Mouse (Mus musculus): ENCODE results near the gene Nrde2. TPM values are rescaled to one million over a fixed set of nuclear protein-coding genes. Genes with fewer than 3 reads are reported as not detected.
A peak's percentile ranks its signal among the peaks of the same experiment; 100 is the strongest.
"Not testable (repeated sequence)": the region's sequence is repeated elsewhere in the genome, so short reads cannot be mapped to it uniquely, and the experiment has no call there.

Nrde2 gene
- polyA plus RNA-seq, 1 experiment = 19.0 TPM

DNA sequence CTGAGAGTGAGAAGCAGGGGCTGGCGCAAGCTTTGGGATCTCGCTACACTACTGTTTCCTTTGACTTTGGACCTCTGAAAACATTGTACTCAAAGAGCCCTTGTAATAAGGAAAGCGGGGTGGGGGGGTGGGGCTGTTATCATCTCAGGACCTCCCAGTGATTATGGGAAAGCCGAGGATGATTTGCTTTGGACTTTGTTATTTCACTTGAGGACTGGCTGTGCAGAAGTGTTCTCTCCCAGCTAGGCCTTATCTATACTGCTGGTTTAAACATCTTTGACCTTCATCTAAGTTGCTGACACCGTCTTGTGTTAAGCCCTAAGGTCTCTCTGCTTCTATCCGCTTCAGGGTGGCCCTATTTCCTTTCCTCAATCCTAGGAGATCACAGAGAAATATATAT is 31.3 kb upstream of the Nrde2 start:
- no peaks in the 10 kb centered on the region for H3K27me3 ChIP-seq (ENCODE audit: control insufficient read depth, insufficient read depth, low read length)
- DNase-seq = no peak
- peaks cover 2% of the 10 kb centered on the region; the same call in 1 of the 2 replicates for H3K4me1 ChIP-seq (replicated peaks; ENCODE audit: control insufficient read depth, insufficient read depth, low read length)
- 97% methylated on average over 6 of the region's 6 CpGs for WGBS
- H3K27ac ChIP-seq (ENCODE audit: control insufficient read depth, insufficient read depth, low read length) = no peak overlapping the region
- no peak overlapping the region for H3K4me3 ChIP-seq (ENCODE audit: control insufficient read depth, insufficient read depth, low read length)
- TF ChIP-seq CTCF (IDR thresholded peaks at IDR 0.05; ENCODE audit: borderline replicate concordance, control insufficient read depth, extremely low read depth, insufficient read depth, low read length, poor library complexity) (no peak), POLR2A (IDR thresholded peaks at IDR 0.05; ENCODE audit: control insufficient read depth, extremely low read depth, insufficient read depth, low read length, poor library complexity) (no peak)
- H3K36me3 ChIP-seq (ENCODE audit: control insufficient read depth, insufficient read depth, low read length) = no peaks in the 10 kb centered on the region

DNA sequence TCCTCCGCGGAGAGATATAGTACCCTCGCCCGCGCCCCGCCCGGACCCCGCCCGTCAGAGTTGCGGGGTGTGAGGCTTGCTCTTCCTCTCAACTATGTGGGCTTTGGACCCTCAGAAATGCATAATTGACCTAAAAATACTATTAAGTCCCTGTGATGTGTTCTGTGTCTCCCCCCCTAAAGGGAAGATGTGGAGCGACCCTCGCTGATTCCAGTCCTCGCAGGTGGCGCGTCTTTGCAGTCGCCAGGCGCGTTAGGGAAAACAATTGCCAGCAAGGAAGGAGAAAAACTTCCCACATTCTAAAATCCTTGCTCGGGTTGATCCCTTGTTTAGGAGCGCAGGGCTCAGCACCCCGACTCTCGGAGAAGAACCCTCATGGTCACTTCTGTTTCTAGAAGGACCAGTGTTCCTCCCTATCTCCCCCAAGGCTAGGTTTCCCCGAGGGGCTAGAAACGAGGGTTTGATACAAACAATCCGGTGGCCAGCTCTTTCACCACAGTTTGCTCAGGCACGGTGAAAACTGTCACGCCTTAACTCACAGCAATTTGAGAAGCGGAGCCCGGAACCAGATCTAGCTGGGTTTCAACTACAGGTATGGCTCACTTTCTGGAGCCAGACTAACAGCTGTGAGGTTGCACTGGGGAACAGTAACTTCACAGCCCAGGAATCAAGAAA is 28.4 kb upstream of the Nrde2 start:
- no peaks in the 10 kb centered on the region for H3K36me3 ChIP-seq (ENCODE audit: control insufficient read depth, insufficient read depth, low read length)
- TF ChIP-seq CTCF (IDR thresholded peaks at IDR 0.05; ENCODE audit: borderline replicate concordance, control insufficient read depth, extremely low read depth, insufficient read depth, low read length, poor library complexity) (no peak), POLR2A (IDR thresholded peaks at IDR 0.05; ENCODE audit: control insufficient read depth, extremely low read depth, insufficient read depth, low read length, poor library complexity) (no peak)
- 2% methylated on average over 29 of the region's 29 CpGs for WGBS
- H3K27ac ChIP-seq (ENCODE audit: control insufficient read depth, insufficient read depth, low read length) = peak overlapping the region; percentile 44
- peak overlapping the region; percentile 51 for H3K4me3 ChIP-seq (ENCODE audit: control insufficient read depth, insufficient read depth, low read length)
- no peaks in the 10 kb centered on the region for H3K27me3 ChIP-seq (ENCODE audit: control insufficient read depth, insufficient read depth, low read length)
- H3K4me1 ChIP-seq (replicated peaks; ENCODE audit: control insufficient read depth, insufficient read depth, low read length) = peaks cover 2% of the 10 kb centered on the region; the same call in 1 of the 2 replicates
- DNase-seq = peak; percentile 43

DNA sequence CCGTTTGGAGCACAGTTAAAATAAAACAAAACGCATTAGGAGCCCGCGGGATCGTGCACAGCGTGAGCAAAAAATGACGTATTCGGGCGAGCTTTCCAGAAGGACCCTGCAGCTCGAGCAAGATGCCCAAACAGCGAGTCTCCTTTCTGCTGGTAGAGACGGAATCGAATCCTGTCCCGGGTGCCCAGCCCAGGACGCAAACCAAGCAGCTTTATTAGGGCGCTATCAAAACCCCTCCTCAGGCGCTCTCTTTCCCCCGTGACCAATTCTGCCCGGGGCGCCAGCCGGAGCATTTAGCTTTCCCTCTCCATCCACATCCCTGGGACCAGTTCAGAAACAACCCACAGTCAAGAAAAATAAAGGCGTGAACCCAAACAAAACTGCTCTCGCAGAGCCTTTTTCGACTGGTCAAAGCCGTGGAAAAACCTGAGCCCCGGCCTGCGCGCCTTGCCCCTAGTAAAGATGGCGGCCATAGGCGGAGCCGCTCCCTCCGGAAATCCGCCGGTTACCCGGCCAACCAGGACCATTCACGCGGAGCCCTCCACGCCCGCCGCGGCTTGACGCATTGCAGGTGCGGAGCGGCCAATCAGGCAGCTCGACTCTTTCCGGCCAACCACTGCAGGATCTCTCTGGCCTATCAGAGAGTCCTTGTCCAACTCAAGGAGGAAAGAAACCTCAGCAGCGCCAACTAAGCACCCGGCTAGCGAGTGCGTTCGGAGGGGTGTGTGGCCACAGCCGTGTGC is 27.7 kb upstream of the Nrde2 start:
- under 1% methylated on average over 52 of the region's 52 CpGs for WGBS
- H3K27me3 ChIP-seq (ENCODE audit: control insufficient read depth, insufficient read depth, low read length) = no peaks in the 10 kb centered on the region
- peaks cover 2% of the 10 kb centered on the region; the same call in 1 of the 2 replicates for H3K4me1 ChIP-seq (replicated peaks; ENCODE audit: control insufficient read depth, insufficient read depth, low read length)
- peak; percentile 78 for TF ChIP-seq POLR2A (IDR thresholded peaks at IDR 0.05; ENCODE audit: control insufficient read depth, extremely low read depth, insufficient read depth, low read length, poor library complexity)
- peak; percentile 53; the same call in 1 of the 2 replicates for TF ChIP-seq CTCF (IDR thresholded peaks at IDR 0.05; ENCODE audit: borderline replicate concordance, control insufficient read depth, extremely low read depth, insufficient read depth, low read length, poor library complexity)
- no peaks in the 10 kb centered on the region for H3K36me3 ChIP-seq (ENCODE audit: control insufficient read depth, insufficient read depth, low read length)
- DNase-seq = peak; percentile 97
- peak overlapping the region; percentile 88 for H3K4me3 ChIP-seq (ENCODE audit: control insufficient read depth, insufficient read depth, low read length)
- H3K27ac ChIP-seq (ENCODE audit: control insufficient read depth, insufficient read depth, low read length) = peak overlapping the region; percentile 78

GRCm38 (mm10) chr12:100186376-100186775 is 26.9 kb upstream of the Nrde2 start:
- DNase-seq = no peak
- Histone ChIP-seq H3K27me3 (ENCODE audit: control insufficient read depth, insufficient read depth, low read length) (no peaks in the 10 kb centered on the region), H3K4me3 (ENCODE audit: control insufficient read depth, insufficient read depth, low read length) (no peak overlapping the region), H3K36me3 (ENCODE audit: control insufficient read depth, insufficient read depth, low read length) (no peaks in the 10 kb centered on the region), H3K27ac (ENCODE audit: control insufficient read depth, insufficient read depth, low read length) (no peak overlapping the region), H3K4me1 (replicated peaks; ENCODE audit: control insufficient read depth, insufficient read depth, low read length) (peaks cover 2% of the 10 kb centered on the region; the same call in 1 of the 2 replicates)
- TF ChIP-seq CTCF (IDR thresholded peaks at IDR 0.05; ENCODE audit: borderline replicate concordance, control insufficient read depth, extremely low read depth, insufficient read depth, low read length, poor library complexity) (no peak), POLR2A (IDR thresholded peaks at IDR 0.05; ENCODE audit: control insufficient read depth, extremely low read depth, insufficient read depth, low read length, poor library complexity) (no peak)
- 63% methylated on average over 6 of the region's 6 CpGs for WGBS

- TF ChIP-seq POLR2A (IDR thresholded peaks at IDR 0.05; ENCODE audit: control insufficient read depth, extremely low read depth, insufficient read depth, low read length, poor library complexity) (no peak), CTCF (IDR thresholded peaks at IDR 0.05; ENCODE audit: borderline replicate concordance, control insufficient read depth, extremely low read depth, insufficient read depth, low read length, poor library complexity) (no peak)
- WGBS = 88% methylated on average over 7 of the region's 7 CpGs
Observed at GRCm38 (mm10) chr12:100185897-100186296, 26.4 kb upstream of the Nrde2 start.

GRCm38 (mm10) chr12:100184976-100185375 is 25.5 kb upstream of the Nrde2 start:
- 95% methylated on average over 2 of the region's 2 CpGs for WGBS
- H3K4me1 ChIP-seq (replicated peaks; ENCODE audit: control insufficient read depth, insufficient read depth, low read length) = not testable (repeated sequence)

More at GRCm38 (mm10) chr12:100185897-100186296, 26.4 kb upstream of the Nrde2 start:
- Histone ChIP-seq H3K27me3 (ENCODE audit: control insufficient read depth, insufficient read depth, low read length) (no peaks in the 10 kb centered on the region), H3K4me1 (replicated peaks; ENCODE audit: control insufficient read depth, insufficient read depth, low read length) (peaks cover 2% of the 10 kb centered on the region; the same call in 1 of the 2 replicates), H3K4me3 (ENCODE audit: control insufficient read depth, insufficient read depth, low read length) (no peak overlapping the region), H3K27ac (ENCODE audit: control insufficient read depth, insufficient read depth, low read length) (no peak overlapping the region), H3K36me3 (ENCODE audit: control insufficient read depth, insufficient read depth, low read length) (no peaks in the 10 kb centered on the region)
- no peak for DNase-seq

More at GRCm38 (mm10) chr12:100184976-100185375, 25.5 kb upstream of the Nrde2 start:
- H3K36me3 ChIP-seq (ENCODE audit: control insufficient read depth, insufficient read depth, low read length); H3K4me3 ChIP-seq (ENCODE audit: control insufficient read depth, insufficient read depth, low read length); H3K27me3 ChIP-seq (ENCODE audit: control insufficient read depth, insufficient read depth, low read length); DNase-seq; H3K27ac ChIP-seq (ENCODE audit: control insufficient read depth, insufficient read depth, low read length): not testable (repeated sequence)

Data from thymus, adult 2 months (tissue).